Mouse (Mus musculus): ENCODE measurements at regions not wholly inside any gene's neighbourhood (a gene's known extent, or its start where the extent isn't known, plus 50 kb on each side); places are given as distances from the start of the nearest gene placed in this dataset.

DNA sequence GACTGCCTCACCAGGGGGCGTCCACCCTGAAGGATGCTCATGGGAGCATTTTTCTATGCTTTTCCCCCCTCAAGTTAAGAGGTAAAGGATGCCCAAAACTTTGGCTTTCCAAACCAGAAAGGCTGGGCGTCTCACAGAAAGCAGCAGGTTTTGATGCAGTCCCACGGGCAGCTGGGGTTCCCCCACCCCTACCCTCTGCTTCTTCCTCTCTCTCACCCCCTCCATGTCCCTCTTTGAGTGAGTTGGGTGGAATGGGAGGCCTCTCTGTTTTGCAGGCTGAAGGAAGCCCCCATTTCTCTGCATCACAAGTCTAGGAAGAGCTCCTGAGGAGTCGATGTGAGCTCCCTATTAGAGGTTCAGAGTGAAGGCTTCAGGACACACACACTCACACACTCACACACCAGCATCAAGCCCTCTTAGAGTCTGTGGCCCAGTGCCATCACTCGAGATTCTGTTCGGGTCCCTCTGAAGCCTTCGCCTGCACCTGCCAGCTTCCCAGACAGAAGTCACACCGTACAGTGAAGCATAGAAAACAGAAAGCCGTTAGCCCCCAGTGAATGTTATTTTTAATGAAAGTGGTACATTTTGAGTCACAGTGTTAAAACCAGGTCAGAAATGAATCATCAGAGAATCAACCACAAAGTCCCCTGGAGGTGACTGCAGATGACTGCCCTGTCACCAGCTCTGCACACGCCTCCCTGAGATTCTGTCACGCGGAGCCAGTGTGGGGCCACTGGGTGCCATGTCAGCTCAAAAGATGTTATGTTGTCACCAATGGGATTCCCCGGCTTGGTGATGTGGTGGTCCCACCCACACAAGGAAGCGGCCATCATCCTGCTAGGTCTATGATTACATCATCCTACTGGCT is 78.3 kb downstream of the Tomm20 start:
- no peak for TF ChIP-seq GATA1 (IDR thresholded peaks at IDR 0.05; ENCODE audit: low read length)
- no peak for TF ChIP-seq TAL1 (IDR thresholded peaks at IDR 0.05; ENCODE audit: low read length)
